Mouse (Mus musculus): ENCODE data around the gene Nyap2. TPM values are rescaled to one million over a fixed set of nuclear protein-coding genes. Genes with fewer than 3 reads are reported as not detected.
"Not testable (repeated sequence)": the region's sequence is repeated elsewhere in the genome, so short reads cannot be mapped to it uniquely, and the experiment has no call there.

Gene Nyap2
- polyA plus RNA-seq, 1 experiment from 2014 or later = not detected

- 72% methylated on average over 2 of the region's 2 CpGs for WGBS (ENCODE audit: insufficient replicate concordance)
- no peaks in the 10 kb centered on the region for H3K4me1 ChIP-seq (replicated peaks)
- H3K27me3 ChIP-seq = no peaks in the 10 kb centered on the region
- no peak overlapping the region for H3K9ac ChIP-seq
- no peak overlapping the region for H3K27ac ChIP-seq (replicated peaks)
- no peak overlapping the region for H3K4me3 ChIP-seq (replicated peaks)
- H3K36me3 ChIP-seq (replicated peaks) = no peaks in the 10 kb centered on the region
- no peaks in the 10 kb centered on the region for H3K9me3 ChIP-seq (replicated peaks)
- ATAC-seq (ENCODE audit: insufficient read depth) = no peak
- no peak overlapping the region for H3K4me2 ChIP-seq
Measured at GRCm38 (mm10) chr1:81209536-81209935, 132.8 kb downstream of the Nyap2 start.

- H3K4me2 ChIP-seq = no peak overlapping the region
- no peak overlapping the region for H3K27ac ChIP-seq (replicated peaks)
- H3K36me3 ChIP-seq (replicated peaks) = no peaks in the 10 kb centered on the region
- no peaks in the 10 kb centered on the region for H3K27me3 ChIP-seq
- H3K4me3 ChIP-seq (replicated peaks) = no peak overlapping the region
- H3K9me3 ChIP-seq (replicated peaks) = no peaks in the 10 kb centered on the region
- no peak overlapping the region for H3K9ac ChIP-seq
- no peak for ATAC-seq (ENCODE audit: insufficient read depth)
- 56% methylated on average over 4 of the region's 4 CpGs for WGBS (ENCODE audit: insufficient replicate concordance)
- H3K4me1 ChIP-seq (replicated peaks) = no peaks in the 10 kb centered on the region
Measured at GRCm38 (mm10) chr1:81211491-81211890, 134.7 kb downstream of the Nyap2 start.

- no peak overlapping the region for H3K4me2 ChIP-seq
- no peaks in the 10 kb centered on the region for H3K9me3 ChIP-seq (replicated peaks)
- H3K4me1 ChIP-seq (replicated peaks) = no peaks in the 10 kb centered on the region
- no peaks in the 10 kb centered on the region for H3K27me3 ChIP-seq
- H3K36me3 ChIP-seq (replicated peaks) = no peaks in the 10 kb centered on the region
- 30% methylated on average over 1 of the region's 1 CpGs for WGBS (ENCODE audit: insufficient replicate concordance)
- H3K27ac ChIP-seq (replicated peaks) = no peak overlapping the region
- no peak for ATAC-seq (ENCODE audit: insufficient read depth)
- H3K4me3 ChIP-seq (replicated peaks) = no peak overlapping the region
- no peak overlapping the region for H3K9ac ChIP-seq
Measured at GRCm38 (mm10) chr1:81219790-81220189, 143.0 kb downstream of the Nyap2 start.

GRCm38 (mm10) chr1:81231759-81232406, 155.1 kb downstream of the Nyap2 start:
- Histone ChIP-seq H3K4me3 (replicated peaks) (no peak overlapping the region), H3K9ac (no peak overlapping the region), H3K27me3 (no peaks in the 10 kb centered on the region), H3K9me3 (replicated peaks) (no peaks in the 10 kb centered on the region), H3K36me3 (replicated peaks) (no peaks in the 10 kb centered on the region), H3K4me1 (replicated peaks) (no peaks in the 10 kb centered on the region), H3K4me2 (no peak overlapping the region), H3K27ac (replicated peaks) (no peak overlapping the region)
- no peak for ATAC-seq (ENCODE audit: insufficient read depth)
- WGBS (ENCODE audit: insufficient replicate concordance) = 73% methylated on average over 2 of the region's 2 CpGs

GRCm38 (mm10) chr1:81232407-81232789, 155.6 kb downstream of the Nyap2 start:
- 62% methylated on average over 5 of the region's 5 CpGs for WGBS (ENCODE audit: insufficient replicate concordance)
- H3K27ac ChIP-seq (replicated peaks); H3K9ac ChIP-seq; H3K36me3 ChIP-seq (replicated peaks); H3K4me3 ChIP-seq (replicated peaks); H3K9me3 ChIP-seq (replicated peaks); H3K27me3 ChIP-seq; H3K4me2 ChIP-seq; ATAC-seq (ENCODE audit: insufficient read depth); H3K4me1 ChIP-seq (replicated peaks): not testable (repeated sequence)

- Histone ChIP-seq H3K27me3 (no peaks in the 10 kb centered on the region), H3K36me3 (replicated peaks) (no peaks in the 10 kb centered on the region), H3K4me3 (replicated peaks) (no peak overlapping the region), H3K27ac (replicated peaks) (no peak overlapping the region), H3K9ac (no peak overlapping the region), H3K4me1 (replicated peaks) (no peaks in the 10 kb centered on the region), H3K9me3 (replicated peaks) (no peaks in the 10 kb centered on the region), H3K4me2 (no peak overlapping the region)
- ATAC-seq (ENCODE audit: insufficient read depth) = no peak
- WGBS (ENCODE audit: insufficient replicate concordance) = 53% methylated on average over 3 of the region's 3 CpGs
Measured at GRCm38 (mm10) chr1:81248447-81249205, 171.9 kb downstream of the Nyap2 start.

- WGBS (ENCODE audit: insufficient replicate concordance) = 74% methylated on average over 11 of the region's 11 CpGs
- no peak for ATAC-seq (ENCODE audit: insufficient read depth)
- no peaks in the 10 kb centered on the region for H3K27me3 ChIP-seq
- H3K4me3 ChIP-seq (replicated peaks) = no peak overlapping the region
- no peak overlapping the region for H3K4me2 ChIP-seq
- H3K4me1 ChIP-seq (replicated peaks) = no peaks in the 10 kb centered on the region
- no peak overlapping the region for H3K27ac ChIP-seq (replicated peaks)
- H3K36me3 ChIP-seq (replicated peaks) = no peaks in the 10 kb centered on the region
- no peaks in the 10 kb centered on the region for H3K9me3 ChIP-seq (replicated peaks)
- no peak overlapping the region for H3K9ac ChIP-seq
Measured at GRCm38 (mm10) chr1:81250068-81250467, 173.3 kb downstream of the Nyap2 start.

- Histone ChIP-seq H3K27me3 (no peaks in the 10 kb centered on the region), H3K4me2 (no peak overlapping the region), H3K27ac (replicated peaks) (no peak overlapping the region), H3K9me3 (replicated peaks) (no peaks in the 10 kb centered on the region), H3K36me3 (replicated peaks) (no peaks in the 10 kb centered on the region), H3K4me1 (replicated peaks) (no peaks in the 10 kb centered on the region), H3K9ac (no peak overlapping the region), H3K4me3 (replicated peaks) (no peak overlapping the region)
- 50% methylated on average over 3 of the region's 3 CpGs for WGBS (ENCODE audit: insufficient replicate concordance)
- ATAC-seq (ENCODE audit: insufficient read depth) = no peak
Measured at GRCm38 (mm10) chr1:81266441-81266840, 189.7 kb downstream of the Nyap2 start.

GRCm38 (mm10) chr1:81280978-81281377, 204.2 kb downstream of the Nyap2 start:
- Histone ChIP-seq H3K27ac (replicated peaks) (no peak overlapping the region), H3K4me2 (no peak overlapping the region), H3K9ac (no peak overlapping the region), H3K36me3 (replicated peaks) (no peaks in the 10 kb centered on the region), H3K9me3 (replicated peaks) (no peaks in the 10 kb centered on the region), H3K4me3 (replicated peaks) (no peak overlapping the region), H3K27me3 (no peaks in the 10 kb centered on the region), H3K4me1 (replicated peaks) (no peaks in the 10 kb centered on the region)
- no peak for ATAC-seq (ENCODE audit: insufficient read depth)
- WGBS (ENCODE audit: insufficient replicate concordance) = 25% methylated on average over 9 of the region's 9 CpGs

- H3K4me1 ChIP-seq (replicated peaks) = no peaks in the 10 kb centered on the region
- 76% methylated on average over 3 of the region's 3 CpGs for WGBS (ENCODE audit: insufficient replicate concordance)
- no peaks in the 10 kb centered on the region for H3K36me3 ChIP-seq (replicated peaks)
- no peak overlapping the region for H3K9ac ChIP-seq
- no peaks in the 10 kb centered on the region for H3K27me3 ChIP-seq
- no peak for ATAC-seq (ENCODE audit: insufficient read depth)
- no peak overlapping the region for H3K4me2 ChIP-seq
- H3K27ac ChIP-seq (replicated peaks) = no peak overlapping the region
- no peaks in the 10 kb centered on the region for H3K9me3 ChIP-seq (replicated peaks)
- no peak overlapping the region for H3K4me3 ChIP-seq (replicated peaks)
Measured at GRCm38 (mm10) chr1:81285633-81286032, 208.9 kb downstream of the Nyap2 start.

- Histone ChIP-seq H3K4me1 (replicated peaks) (no peaks in the 10 kb centered on the region), H3K4me3 (replicated peaks) (no peak overlapping the region), H3K9ac (no peak overlapping the region), H3K9me3 (replicated peaks) (no peaks in the 10 kb centered on the region), H3K4me2 (no peak overlapping the region), H3K27ac (replicated peaks) (no peak overlapping the region), H3K27me3 (no peaks in the 10 kb centered on the region), H3K36me3 (replicated peaks) (no peaks in the 10 kb centered on the region)
- ATAC-seq (ENCODE audit: insufficient read depth) = no peak
Measured at GRCm38 (mm10) chr1:81287088-81287487, 210.3 kb downstream of the Nyap2 start.

- no peaks in the 10 kb centered on the region for H3K27me3 ChIP-seq
- H3K4me1 ChIP-seq (replicated peaks) = no peaks in the 10 kb centered on the region
- no peaks in the 10 kb centered on the region for H3K36me3 ChIP-seq (replicated peaks)
- no peak overlapping the region for H3K9ac ChIP-seq
- no peak overlapping the region for H3K4me2 ChIP-seq
- ATAC-seq (ENCODE audit: insufficient read depth) = no peak
- no peaks in the 10 kb centered on the region for H3K9me3 ChIP-seq (replicated peaks)
- no peak overlapping the region for H3K27ac ChIP-seq (replicated peaks)
- no peak overlapping the region for H3K4me3 ChIP-seq (replicated peaks)
- 43% methylated on average over 4 of the region's 4 CpGs for WGBS (ENCODE audit: insufficient replicate concordance)
Measured at GRCm38 (mm10) chr1:81300735-81301134, 224.0 kb downstream of the Nyap2 start.

All from liver, embryonic 15.5 days (tissue).